Mouse (Mus musculus) cerebellum, postnatal 36 days (tissue): ENCODE results near the gene Cd151.

Experiments
- DNase-seq, 2 experiments: peaks; one replicate each; pipeline ENCODE4 v3.0.0; 2021 to 2022; ENCODE audit warnings: mixed read lengths in 2 of 2

Gene Cd151

GRCm38 (mm10) chr7:141459301-141459711 lies 7.9 kb upstream of the Cd151 start:
- peak; percentile 74 to 78 for DNase-seq

- DNase-seq, result no peak
These were observed 7.2 kb upstream of the Cd151 start for GRCm38 (mm10) chr7:141460001-141460390.

- no peak for DNase-seq
These were observed 6.6 kb upstream of the Cd151 start, which contains the start of gene Cracr2b for GRCm38 (mm10) chr7:141460391-141461113. TSS of gene Cracr2b (plus strand) at chr7:141461094.

- peak in 1 of 2 experiments; percentile 28 for DNase-seq
These were observed 5.5 kb upstream of the Cd151 start for GRCm38 (mm10) chr7:141461521-141462332.

- no peak for DNase-seq
These were observed 4.8 kb upstream of the Cd151 start for GRCm38 (mm10) chr7:141462333-141462821.

DNA sequence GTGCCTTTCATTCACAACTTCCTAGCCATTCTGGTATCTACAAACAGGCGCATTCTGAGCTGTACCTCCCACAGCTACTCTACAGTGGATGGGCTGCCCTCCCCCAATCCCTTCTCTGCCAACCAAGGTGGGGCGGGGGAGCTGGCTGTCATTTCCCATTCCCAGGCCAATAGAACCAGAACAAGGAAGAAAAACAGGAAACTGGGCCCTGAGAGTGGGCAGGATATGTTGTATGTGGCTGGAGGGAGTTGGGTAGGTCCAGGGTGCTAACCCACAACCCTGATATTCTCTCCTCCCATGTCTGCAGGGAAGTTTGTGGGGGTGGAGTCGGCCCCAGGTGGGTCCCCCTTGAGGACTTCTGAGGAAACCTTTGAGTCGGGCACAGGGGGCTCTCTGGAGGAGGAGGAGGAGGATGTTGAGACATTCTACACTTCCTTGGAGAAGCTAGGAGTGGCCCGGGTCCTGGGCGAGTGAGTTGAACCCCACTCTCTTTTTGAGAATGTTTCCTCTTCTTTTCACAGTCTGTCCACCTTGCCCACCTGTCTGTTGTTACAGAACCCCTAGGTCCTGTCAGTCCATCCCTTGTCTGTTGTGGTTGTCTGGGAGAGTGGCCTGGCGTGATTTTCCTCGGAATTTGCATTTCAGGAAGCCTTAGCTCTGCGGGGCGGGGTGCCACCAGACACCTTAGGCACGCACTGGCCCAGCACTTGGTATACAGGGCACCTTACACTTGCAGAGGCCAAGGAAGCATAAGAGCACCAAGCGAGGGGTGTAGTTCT lies 3.2 kb upstream of the Cd151 start:
- DNase-seq, result no peak

- DNase-seq, result no peak
These were observed 2.5 kb upstream of the Cd151 start for GRCm38 (mm10) chr7:141464603-141465201.

GRCm38 (mm10) chr7:141465388-141466044 lies 1.7 kb upstream of the Cd151 start:
- no peak for DNase-seq

DNA sequence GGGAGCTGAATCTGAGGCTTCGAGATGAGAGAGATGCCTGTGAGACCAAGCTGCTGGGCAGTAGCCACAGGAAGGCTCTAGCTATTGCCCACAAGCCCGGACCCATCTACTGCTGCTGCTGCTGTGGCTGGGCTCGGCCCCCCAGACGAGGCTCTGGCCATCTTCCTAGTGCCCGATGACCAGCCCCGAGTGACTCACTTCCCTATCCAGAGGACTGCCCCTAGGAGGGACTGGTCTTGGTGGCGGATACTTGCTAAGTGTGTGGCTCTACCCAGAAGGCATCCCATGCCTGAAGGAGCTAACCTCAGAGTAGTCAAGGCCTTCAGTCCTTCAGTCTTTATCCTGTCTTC lies 1.2 kb upstream of the Cd151 start:
- no peak for DNase-seq

GRCm38 (mm10) chr7:141466607-141467148 lies 514 bp upstream of the Cd151 start:
- DNase-seq, result peak in 1 of 2 experiments; percentile 24

- no peak for DNase-seq
These were observed 951 bp downstream of the Cd151 start for GRCm38 (mm10) chr7:141468164-141468521.

DNA sequence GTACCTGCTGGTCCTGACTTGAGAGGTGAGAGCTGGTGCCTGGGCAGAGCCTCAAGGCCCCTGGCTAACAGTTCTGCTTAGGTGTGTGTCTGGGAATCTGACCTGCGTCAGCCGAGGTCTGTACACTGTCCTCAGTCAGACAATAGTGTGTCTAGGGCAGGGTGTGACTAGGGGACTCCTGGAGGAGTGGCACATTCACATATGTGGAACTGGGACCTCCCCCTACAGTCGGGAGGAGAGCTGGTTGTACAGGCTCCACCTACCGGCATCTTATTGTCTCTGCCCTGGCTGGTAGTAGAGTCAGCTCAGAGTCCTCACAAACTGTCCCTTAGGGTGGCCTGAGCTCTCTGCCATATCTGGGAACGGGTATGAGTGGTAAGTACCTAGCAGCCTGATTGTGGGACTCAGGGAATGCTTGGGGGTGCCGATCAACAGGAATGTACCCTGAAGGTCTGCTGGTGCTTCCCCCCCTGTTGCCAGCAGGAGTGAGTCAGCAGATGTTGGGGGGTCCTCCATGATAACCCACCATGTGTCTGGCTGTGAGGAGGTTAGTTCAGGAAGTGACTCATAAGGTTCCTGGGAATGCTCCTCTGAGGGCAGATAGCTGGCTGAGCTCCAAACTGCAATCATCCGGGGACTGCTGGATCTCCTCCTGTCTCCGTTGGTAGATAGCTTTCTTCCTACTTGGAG lies 1.5 kb downstream of the Cd151 start:
- DNase-seq, result peak; percentile 49 to 50

DNA sequence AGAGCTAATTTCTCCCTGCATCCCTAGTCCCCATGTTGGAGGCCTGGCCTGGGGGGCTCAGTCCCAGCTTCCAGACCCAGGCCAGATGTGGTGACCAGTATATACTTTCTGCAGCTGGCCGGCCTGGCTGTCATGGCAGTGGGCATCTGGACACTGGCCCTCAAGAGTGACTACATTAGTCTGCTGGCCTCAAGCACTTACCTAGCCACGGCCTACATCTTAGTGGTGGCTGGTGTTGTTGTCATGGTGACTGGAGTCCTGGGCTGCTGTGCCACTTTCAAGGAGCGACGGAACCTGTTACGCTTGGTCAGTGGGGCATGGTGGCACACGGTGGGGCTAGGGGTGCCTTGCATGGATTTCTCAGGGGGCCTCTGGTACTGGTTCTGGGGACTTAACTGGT lies 2.2 kb downstream of the Cd151 start:
- no peak for DNase-seq

GRCm38 (mm10) chr7:141469901-141470636 lies 2.9 kb downstream of the Cd151 start:
- DNase-seq, result no peak

DNA sequence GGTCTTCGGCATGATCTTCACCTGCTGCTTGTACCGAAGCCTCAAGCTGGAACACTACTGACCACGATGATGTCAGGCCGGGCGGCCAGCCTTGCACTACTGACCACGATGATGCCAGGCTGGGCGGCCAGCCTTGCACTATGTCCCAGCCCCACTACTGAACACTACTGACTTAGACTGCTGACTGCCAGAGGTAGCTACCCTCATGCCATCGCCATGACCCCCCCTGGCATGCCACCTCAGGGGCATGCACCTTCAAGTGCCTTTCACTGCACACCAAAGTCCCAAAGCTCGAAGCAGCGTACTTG lies 3.4 kb downstream of the Cd151 start:
- DNase-seq, result no peak

- no peak for DNase-seq
These were observed 4.0 kb downstream of the Cd151 start for GRCm38 (mm10) chr7:141471236-141471635.

- DNase-seq, result no peak
These were observed 5.0 kb downstream of the Cd151 start for GRCm38 (mm10) chr7:141472226-141472625.

DNA sequence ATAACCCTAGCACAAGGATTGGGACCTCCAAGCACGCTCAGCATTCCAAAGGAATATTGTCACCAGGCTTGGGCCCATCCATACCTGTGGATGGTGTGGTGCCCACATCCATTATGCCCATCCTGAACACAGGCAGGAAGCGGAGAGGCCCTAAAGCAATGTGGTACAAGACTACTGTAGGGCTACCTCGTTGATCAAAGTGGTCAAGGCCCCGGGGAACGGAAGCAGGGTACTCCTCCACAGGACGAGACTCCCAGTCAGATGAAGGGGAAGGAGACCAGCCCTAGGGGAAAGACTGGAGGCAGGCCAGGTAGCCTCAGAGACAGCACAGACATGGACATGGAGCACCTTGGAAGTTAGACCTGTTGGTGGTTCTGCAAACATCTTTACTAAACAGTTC lies 5.6 kb downstream of the Cd151 start:
- DNase-seq, result no peak

- DNase-seq, result peak in 1 of 2 experiments; percentile 1
These were observed 7.0 kb downstream of the Cd151 start for GRCm38 (mm10) chr7:141474160-141474559.

GRCm38 (mm10) chr7:141475011-141475804 lies 8.0 kb downstream of the Cd151 start, which contains the start of the genes Polr2l and Tspan4:
TSS of gene Polr2l (minus strand) at chr7:141475132.
TSS of gene Tspan4 (plus strand) at chr7:141475240.
- DNase-seq, result peak; percentile 86 to 89
